Mouse (Mus musculus) CH12.LX (cell line): Measurements from ENCODE around the gene Myo15b. TPM values are rescaled to one million over a fixed set of nuclear protein-coding genes. Genes with fewer than 3 reads are reported as not detected.

ENCODE experiments used
- DNase-seq: peaks from one replicate; pipeline ENCODE4 v3.0.0-alpha.2; 2013; ENCODE audit errors: extremely low read depth
- H3K27ac ChIP-seq: 2 replicates; pipeline ENCODE4 v1.5.1; 2012; ENCODE audit warnings: low read depth, mild to moderate bottlenecking, control low read depth, moderate library complexity; ENCODE audit not compliant: insufficient read depth
- H3K27me3 ChIP-seq: replicated peaks from 2 replicates; pipeline ENCODE3; 2012; ENCODE audit warnings: inconsistent platforms
- H3K36me3 ChIP-seq, 2 experiments: replicated peaks in 1 of 2; 2 replicates each; pipeline versions ENCODE3 to v1.6.1; 2012; ENCODE audit warnings: inconsistent platforms in 1 of 2, low read length in 1 of 2, mild to moderate bottlenecking in 1 of 2, mixed read lengths in 1 of 2, moderate library complexity in 1 of 2; ENCODE audit not compliant: control insufficient read depth in 1 of 2, insufficient read depth in 1 of 2
- H3K4me1 ChIP-seq, 2 experiments: 2 replicates each; pipeline ENCODE4 v1.6.1; 2012; ENCODE audit warnings: inconsistent platforms in 1 of 2, moderate library complexity in 1 of 2; ENCODE audit not compliant: insufficient read depth in 2 of 2, control insufficient read depth in 1 of 2
- H3K4me2 ChIP-seq: 2 replicates; pipeline ENCODE4 v1.6.1; 2012; ENCODE audit warnings: low read depth, mild to moderate bottlenecking, control low read depth; ENCODE audit not compliant: poor library complexity, insufficient read depth, severe bottlenecking
- H3K4me3 ChIP-seq, 3 experiments: fragments of 150-350 bp in 1 of 3; sonication (generic) in 1 of 3; replicated peaks in 1 of 3; 2 replicates each; pipeline versions ENCODE3 to v1.5.1; 2011 to 2012; ENCODE audit warnings: low read depth in 2 of 3, low read length in 2 of 3, mild to moderate bottlenecking in 2 of 3, moderate library complexity in 2 of 3, control low read depth in 1 of 3, improper control_type of control experiment in 1 of 3, inconsistent platforms in 1 of 3, mixed read lengths in 1 of 3; ENCODE audit not compliant: poor library complexity in 1 of 3
- H3K79me2 ChIP-seq: replicated peaks from 2 replicates; pipeline ENCODE4 v1.6.1; 2012; ENCODE audit warnings: mild to moderate bottlenecking, moderate library complexity; ENCODE audit not compliant: control insufficient read depth, poor library complexity, insufficient read depth, severe bottlenecking; ENCODE audit errors: extremely low read depth
- H3K9ac ChIP-seq: 2 replicates; pipeline ENCODE4 v1.6.1; 2012; ENCODE audit warnings: low read depth, mild to moderate bottlenecking, control low read depth, moderate library complexity; ENCODE audit not compliant: insufficient read depth
- H3K9me3 ChIP-seq: replicated peaks from 2 replicates; pipeline ENCODE3; 2012; ENCODE audit warnings: low read length, inconsistent platforms, mixed read lengths
- BHLHE40 ChIP-seq: IDR thresholded peaks from 2 replicates; pipeline ENCODE4 v1.6.1; 2011; ENCODE audit warnings: mild to moderate bottlenecking, low read depth, low read length, improper control_type of control experiment
- CHD1 ChIP-seq: IDR thresholded peaks from 2 replicates; pipeline ENCODE4 v1.6.1; 2012; ENCODE audit warnings: low read depth, low read length, improper control_type of control experiment, inconsistent platforms
- CHD2 ChIP-seq: IDR thresholded peaks from 2 replicates; pipeline ENCODE4 v1.6.1; 2011; ENCODE audit warnings: low read length, improper control_type of control experiment
- CTCF ChIP-seq, 2 experiments: IDR thresholded peaks in 1 of 2; conservative IDR thresholded peaks in 1 of 2; 2 replicates each; pipeline ENCODE4 v1.5.1; 2011 to 2012; ENCODE audit warnings: low read depth in 2 of 2, low read length in 2 of 2, improper control_type of control experiment in 1 of 2, inconsistent platforms in 1 of 2, mild to moderate bottlenecking in 1 of 2, moderate library complexity in 1 of 2
- EP300 ChIP-seq: IDR thresholded peaks from 2 replicates; pipeline ENCODE4 v1.6.1; 2011; ENCODE audit warnings: low read length, improper control_type of control experiment
- ETS1 ChIP-seq: conservative IDR thresholded peaks from 2 replicates; pipeline ENCODE4 v1.6.1; 2012; ENCODE audit warnings: low read depth, mild to moderate bottlenecking, inconsistent platforms, low read length, improper control_type of control experiment, moderate library complexity
- HCFC1 ChIP-seq: IDR thresholded peaks from 2 replicates; pipeline ENCODE4 v1.6.1; 2012; ENCODE audit warnings: low read depth, mild to moderate bottlenecking, inconsistent platforms, low read length, improper control_type of control experiment
- JUN ChIP-seq: IDR thresholded peaks from 2 replicates; pipeline ENCODE4 v1.6.1; 2011; ENCODE audit warnings: low read depth, mild to moderate bottlenecking, low read length, improper control_type of control experiment, moderate library complexity; ENCODE audit not compliant: insufficient read depth
- JUND ChIP-seq: conservative IDR thresholded peaks from 2 replicates; pipeline ENCODE4 v1.6.1; 2011; ENCODE audit warnings: low read depth, low read length, improper control_type of control experiment
- MAFK ChIP-seq: IDR thresholded peaks from 2 replicates; pipeline ENCODE4 v1.6.1; 2011; ENCODE audit warnings: low read length, improper control_type of control experiment; ENCODE audit not compliant: insufficient replicate concordance
- MAZ ChIP-seq: IDR thresholded peaks from 2 replicates; pipeline ENCODE4 v1.6.1; 2012; ENCODE audit warnings: low read depth, mild to moderate bottlenecking, inconsistent platforms, low read length, improper control_type of control experiment, moderate library complexity
- NELFE ChIP-seq: IDR thresholded peaks from 2 replicates; pipeline ENCODE4 v1.6.1; 2011; ENCODE audit warnings: low read depth, low read length, improper control_type of control experiment
- NRF1 ChIP-seq: IDR thresholded peaks from 2 replicates; pipeline ENCODE4 v1.6.1; 2014; ENCODE audit warnings: low read depth, mild to moderate bottlenecking, inconsistent platforms, low read length, improper control_type of control experiment, moderate library complexity
- PAX5 ChIP-seq: IDR thresholded peaks from 2 replicates; pipeline ENCODE4 v1.6.1; 2012; ENCODE audit warnings: low read length, inconsistent platforms, mixed read lengths
- POLR2AphosphoS2 ChIP-seq: IDR thresholded peaks from 2 replicates; pipeline ENCODE4 v1.6.1; 2011; ENCODE audit warnings: low read depth, low read length, improper control_type of control experiment
- RAD21 ChIP-seq: IDR thresholded peaks from 2 replicates; pipeline ENCODE4 v1.6.1; 2011; ENCODE audit warnings: low read depth, mild to moderate bottlenecking, low read length, improper control_type of control experiment, moderate library complexity
- RCOR1 ChIP-seq: conservative IDR thresholded peaks from 2 replicates; pipeline ENCODE4 v1.6.1; 2012; ENCODE audit warnings: low read depth, mild to moderate bottlenecking, inconsistent platforms, low read length, improper control_type of control experiment
- SIN3A ChIP-seq: IDR thresholded peaks from 2 replicates; pipeline ENCODE4 v1.6.1; 2012; ENCODE audit warnings: low read length, improper control_type of control experiment, inconsistent platforms
- SMC3 ChIP-seq: IDR thresholded peaks from 2 replicates; pipeline ENCODE4 v1.6.1; 2011; ENCODE audit warnings: low read depth, low read length, improper control_type of control experiment
- TBP ChIP-seq: conservative IDR thresholded peaks from 2 replicates; pipeline ENCODE4 v1.6.1; 2011; ENCODE audit warnings: low read depth, low read length, improper control_type of control experiment
- UBTF ChIP-seq: IDR thresholded peaks from 2 replicates; pipeline ENCODE4 v1.6.1; 2012; ENCODE audit warnings: low read depth, mild to moderate bottlenecking, inconsistent platforms, low read length, improper control_type of control experiment, moderate library complexity
- USF1 ChIP-seq: IDR thresholded peaks from 2 replicates; pipeline ENCODE4 v1.6.1; 2014; ENCODE audit warnings: low read depth, mild to moderate bottlenecking, inconsistent platforms, low read length, improper control_type of control experiment
- USF2 ChIP-seq: conservative IDR thresholded peaks from 2 replicates; pipeline ENCODE4 v1.6.1; 2011; ENCODE audit warnings: low read depth, low read length, improper control_type of control experiment
- ZC3H11A ChIP-seq: IDR thresholded peaks from 2 replicates; pipeline ENCODE4 v1.6.1; 2012; ENCODE audit warnings: low read depth, mild to moderate bottlenecking, inconsistent platforms, low read length, improper control_type of control experiment
- ZKSCAN1 ChIP-seq: IDR thresholded peaks from 2 replicates; pipeline ENCODE4 v1.6.1; 2012; ENCODE audit warnings: low read depth, inconsistent platforms, low read length, improper control_type of control experiment, borderline replicate concordance
- ZMIZ1 ChIP-seq: IDR thresholded peaks from 2 replicates; pipeline ENCODE4 v1.6.1; 2012; ENCODE audit warnings: low read depth, mild to moderate bottlenecking, inconsistent platforms, low read length, improper control_type of control experiment
- dilution Hi-C: fragments of 300-500 bp; cut with MboI; formaldehyde crosslinking; loops from 2 replicates; pipeline ENCODE4 v1.14.3; 2020; ENCODE audit warnings: low sequenced_read_pairs; ENCODE audit not compliant: extremely low pct_unique_long_range_greater_than_20kb, extremely low pct_ligation_motif_present
- in situ Hi-C: fragments of 300-500 bp; cut with MboI; formaldehyde crosslinking; loops from 3 replicates; pipeline ENCODE4 v1.14.3; 2019; ENCODE audit warnings: low sequenced_read_pairs, low pct_ligation_motif_present, low pct_unique_long_range_greater_than_20kb, mixed read lengths
- polyA plus RNA-seq: library from polyadenylated mRNA; unstranded; fragments of >175 nt; gene quantifications from 2 replicates; pipeline ENCODE4 v1.2.1, GENCODE M21; 2012; ENCODE audit warnings: low read depth; ENCODE audit not compliant: insufficient read length
- total RNA-seq, 2 experiments: library from RNA; depleted of rRNA; stranded (reverse); fragments of 300-350 nt in 1 of 2; fragments of >200 nt in 1 of 2; gene quantifications; 2 replicates each; pipeline ENCODE4 v1.2.3; 2012 to 2014

Myo15b gene
- total and polyA plus RNA-seq, 3 experiments, result 0.21 to 0.43 TPM; not detected in 1

DNA sequence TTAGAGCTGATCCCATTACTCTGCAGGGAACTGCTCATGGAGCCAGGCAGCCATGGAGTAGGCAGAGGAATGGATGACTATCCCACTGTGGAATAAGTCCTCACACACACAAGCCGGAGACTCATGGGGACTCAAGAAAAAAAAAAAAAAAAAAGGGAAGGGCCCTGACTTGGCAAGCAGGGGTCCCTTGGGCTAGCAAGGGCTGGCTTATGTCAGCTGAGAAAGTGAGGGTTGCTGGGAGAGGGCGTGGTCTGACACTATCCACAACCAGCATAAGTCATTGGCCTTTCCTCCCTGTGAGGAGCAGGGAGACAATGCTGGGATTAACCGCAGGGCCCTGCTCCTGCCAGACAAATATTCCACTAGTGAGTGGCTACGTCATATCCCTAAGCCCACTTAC lies 58.4 kb downstream of the Myo15b start:
- no peak for TF ChIP-seq JUND
- TF ChIP-seq CTCF (conservative IDR thresholded peaks at IDR 0.05 in 1 of 2, IDR thresholded peaks at IDR 0.05 in 1 of 2; ENCODE audit: low read depth in 2 of 2, low read length in 2 of 2), result no peak
- no peak for TF ChIP-seq EP300
- no peak for TF ChIP-seq SIN3A
- TF ChIP-seq TBP, result no peak
- TF ChIP-seq ZKSCAN1, result no peak
- Histone ChIP-seq H3K4me3 (no peak overlapping the region), H3K9ac (no peak overlapping the region), H3K27ac (no peak overlapping the region), H3K4me1 (peaks cover 0 to 7% of the 10 kb centered on the region in 2 experiments; a peak in 1 of 4 replicates), H3K36me3 (peaks cover 53 to 82% of the 10 kb centered on the region in 2 experiments), H3K4me2 (no peak overlapping the region), H3K9me3 (no peaks in the 10 kb centered on the region), H3K79me2 (no peaks in the 10 kb centered on the region), H3K27me3 (no peaks in the 10 kb centered on the region)
- in situ Hi-C loops (no loop called here), dilution Hi-C loops (no loop called here)
- no peak for DNase-seq

DNA sequence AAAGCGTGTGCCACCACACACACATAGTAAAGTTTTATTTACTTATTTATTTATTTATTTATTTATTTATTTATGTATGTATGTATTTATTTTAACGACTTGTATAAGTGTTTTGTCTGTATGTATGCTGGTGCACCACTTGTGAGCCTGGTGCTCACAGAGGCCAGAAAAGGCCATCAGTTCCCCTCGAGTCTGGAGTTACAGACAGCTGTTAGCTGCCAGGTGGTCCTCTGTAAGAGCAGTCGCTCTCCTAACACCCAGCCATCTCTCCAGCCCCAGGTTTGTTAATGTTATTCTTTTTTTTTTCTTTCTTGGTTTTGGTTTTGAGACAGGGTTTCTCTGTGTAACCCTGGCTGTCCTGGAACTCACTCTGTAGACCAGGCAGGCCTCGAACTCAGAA lies 60.4 kb downstream of the Myo15b start:
- dilution Hi-C loops (no loop called here), in situ Hi-C loops (no loop called here)
- Histone ChIP-seq H3K4me2 (no peak overlapping the region), H3K9ac (no peak overlapping the region), H3K9me3 (no peaks in the 10 kb centered on the region), H3K79me2 (no peaks in the 10 kb centered on the region), H3K4me1 (peaks cover 0 to 12% of the 10 kb centered on the region in 2 experiments; a peak in 1 of 4 replicates), H3K4me3 (no peak overlapping the region), H3K36me3 (peaks cover 54 to 83% of the 10 kb centered on the region in 2 experiments), H3K27me3 (no peaks in the 10 kb centered on the region)
- no peak for DNase-seq
- TF ChIP-seq PAX5 (no peak), ZC3H11A (no peak), SIN3A (no peak), NELFE (no peak), USF2 (no peak), EP300 (no peak), ETS1 (no peak), CHD1 (no peak), BHLHE40 (no peak), ZKSCAN1 (no peak), HCFC1 (no peak), RCOR1 (no peak)
- TF ChIP-seq, all 38 proteins: peak for 0
- H3K27ac ChIP-seq, result no peak overlapping the region

DNA sequence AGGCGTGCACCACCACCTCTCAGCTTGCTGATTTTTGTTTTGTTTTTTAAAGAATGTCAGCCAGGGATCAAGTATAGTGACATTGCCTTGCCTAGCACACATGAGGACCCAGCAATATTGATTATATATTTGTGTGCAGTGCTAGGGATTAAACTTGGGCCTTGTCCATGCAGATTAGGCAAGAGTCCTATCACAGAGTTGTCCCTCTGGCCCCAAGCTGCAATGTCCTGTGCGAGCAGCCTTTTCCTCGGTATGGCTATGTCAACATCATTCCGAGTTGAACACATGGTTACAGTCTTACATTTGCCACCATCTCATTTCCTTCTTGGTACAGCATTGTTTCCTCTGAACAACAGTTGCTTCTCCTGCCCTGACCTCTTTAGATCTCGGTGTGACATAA lies 60.9 kb downstream of the Myo15b start:
- H3K4me2 ChIP-seq, result no peak overlapping the region
- H3K9ac ChIP-seq, result no peak overlapping the region
- in situ Hi-C loops, result no loop called here
- no peak overlapping the region for H3K4me3 ChIP-seq
- dilution Hi-C loops, result no loop called here
- no peaks in the 10 kb centered on the region for H3K79me2 ChIP-seq
- H3K27me3 ChIP-seq, result no peaks in the 10 kb centered on the region
- H3K4me1 ChIP-seq, result peaks cover 0 to 12% of the 10 kb centered on the region in 2 experiments; a peak in 1 of 4 replicates
- no peaks in the 10 kb centered on the region for H3K9me3 ChIP-seq
- peaks cover 53 to 82% of the 10 kb centered on the region in 2 experiments for H3K36me3 ChIP-seq
- DNase-seq, result no peak
- no peak for TF ChIP-seq CHD1
- TF ChIP-seq EP300, result no peak
- TF ChIP-seq USF2, result no peak
- TF ChIP-seq NELFE, result no peak
- TF ChIP-seq ZMIZ1, result no peak
- TF ChIP-seq NRF1, result no peak
- no peak for TF ChIP-seq MAFK
- no peak for TF ChIP-seq MAZ
- TF ChIP-seq POLR2AphosphoS2, result no peak
- TF ChIP-seq TBP, result no peak
- no peak for TF ChIP-seq CTCF (conservative IDR thresholded peaks at IDR 0.05 in 1 of 2, IDR thresholded peaks at IDR 0.05 in 1 of 2; ENCODE audit: low read depth in 2 of 2, low read length in 2 of 2)
- no peak for TF ChIP-seq USF1
- no peak for TF ChIP-seq UBTF
- TF ChIP-seq JUND, result no peak
- TF ChIP-seq JUN, result no peak
- TF ChIP-seq CHD2, result no peak
- TF ChIP-seq PAX5, result no peak
- no peak for TF ChIP-seq ZKSCAN1
- TF ChIP-seq RAD21, result no peak
- no peak for TF ChIP-seq SMC3
- H3K27ac ChIP-seq, result no peak overlapping the region
